Mouse (Mus musculus): ENCODE results near the gene Ddah1.

GRCm38 (mm10) chr3:145806502-145806901 lies 48.0 kb downstream of the Ddah1 start:
- no peak for TF ChIP-seq ZNF384 (IDR thresholded peaks at IDR 0.05; ENCODE audit: low read depth, low read length)
- TF ChIP-seq ZC3H11A (IDR thresholded peaks at IDR 0.05; ENCODE audit: borderline replicate concordance, low read depth, low read length) = no peak
- TF ChIP-seq MAFK (IDR thresholded peaks at IDR 0.05; ENCODE audit: insufficient read depth, low read depth, low read length) = no peak
- TF ChIP-seq CHD2 (IDR thresholded peaks at IDR 0.05; ENCODE audit: low read depth, low read length) = no peak

Data from ES-E14 (cell line).